9 mouse cellular contexts compared by ENCODE assay signal in the genomic region with DNA sequence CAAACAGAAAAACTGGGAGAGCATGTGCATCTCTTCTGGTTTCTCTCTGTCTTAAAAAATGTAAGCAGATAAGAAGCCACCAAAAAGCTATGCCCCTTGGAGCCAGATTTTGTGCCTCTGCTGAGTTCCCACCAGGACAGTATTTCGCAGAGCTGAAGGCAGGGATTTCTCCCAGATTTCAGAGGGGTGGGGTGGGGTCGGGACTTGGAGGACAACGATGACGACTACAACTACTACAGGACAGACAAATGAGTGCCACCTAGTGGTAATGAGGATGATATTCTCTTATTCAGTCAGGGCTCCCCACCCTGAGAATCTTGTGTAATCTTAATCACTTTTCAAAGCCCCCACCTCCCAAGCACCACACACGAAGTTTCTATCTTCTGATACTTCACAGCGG. TPM values are rescaled to one million over a fixed set of nuclear protein-coding genes. Genes with fewer than 3 reads are reported as not detected.
A peak's percentile ranks its signal among the peaks of the same experiment; 100 is the strongest.
DNase-seq lines count a peak whose midpoint lies in the region; ATAC-seq and TF ChIP-seq lines count a peak whose summit lies in the region.
"Had no signal": no experiment of that assay in that cellular context is flagged by ENCODE, and none has a peak within 500 bp of the region (broad histone marks: within the 10 kb centered on the region; RNA-seq: fewer than 3 reads in every experiment).

No protein-coding gene starts in this region.

- no peak overlapping the region for H3K4me2 ChIP-seq in limb, embryonic 13.5 days (replicated peaks)

- no peaks in the 10 kb centered on the region for H3K4me1 ChIP-seq in limb, embryonic 13.5 days
- H3K4me1 ChIP-seq in limb, embryonic 10.5 days, result no peaks in the 10 kb centered on the region
- H3K4me1 ChIP-seq in heart, embryonic 10.5 days, result no peaks in the 10 kb centered on the region

- DNase-seq in limb, embryonic 10.5 days (ENCODE audit: low spot score), result no peak
- DNase-seq in brain, embryonic 14.5 days (ENCODE audit: low read depth), result peak; percentile 41
- no peak for DNase-seq in heart, embryonic 10.5 days (ENCODE audit: low spot score)
- no peak for DNase-seq in spleen, postnatal 14 days (ENCODE audit: low spot score in 2 of 2)
- DNase-seq in urinary bladder, adult 18-20 months (ENCODE audit: low spot score in 2 of 2), result no peak
- no peak for DNase-seq in urinary bladder, adult 2 months (ENCODE audit: low spot score)

- no peak overlapping the region for H3K27ac ChIP-seq in limb, embryonic 13.5 days
- H3K27ac ChIP-seq in limb, embryonic 10.5 days, result no peak overlapping the region
- peak overlapping the region; percentile 10; the same call in 1 of the 2 replicates for H3K27ac ChIP-seq in heart, embryonic 10.5 days

- peak; percentile 57; the same call in 1 of the 2 replicates for ATAC-seq in limb, embryonic 13.5 days (ENCODE audit: low FRiP score, low read depth)
- peak; percentile 68 for ATAC-seq in megakaryocyte progenitor cell, adult 5-6 weeks (replicated peaks; ENCODE audit: poor library complexity)

- H3K4me3 ChIP-seq in limb, embryonic 13.5 days, result no peak overlapping the region
- no peak overlapping the region for H3K4me3 ChIP-seq in limb, embryonic 10.5 days
- peak overlapping the region; percentile 24; the same call in 1 of the 2 replicates for H3K4me3 ChIP-seq in heart, embryonic 10.5 days

- H3K36me3 ChIP-seq in limb, embryonic 13.5 days, result no peaks in the 10 kb centered on the region
- no peaks in the 10 kb centered on the region for H3K36me3 ChIP-seq in limb, embryonic 10.5 days
- no peaks in the 10 kb centered on the region for H3K36me3 ChIP-seq in heart, embryonic 10.5 days

- no peaks in the 10 kb centered on the region for H3K27me3 ChIP-seq in limb, embryonic 13.5 days
- no peaks in the 10 kb centered on the region for H3K27me3 ChIP-seq in limb, embryonic 10.5 days (ENCODE audit: low read depth, poor library complexity, severe bottlenecking)
- no peaks in the 10 kb centered on the region for H3K27me3 ChIP-seq in heart, embryonic 10.5 days (ENCODE audit: insufficient read depth, poor library complexity, severe bottlenecking)

- WGBS in limb, embryonic 13.5 days, result 30% methylated on average over 6 of the region's 6 CpGs
- 26% methylated on average over 6 of the region's 6 CpGs for WGBS in limb, embryonic 10.5 days
- WGBS in heart, embryonic 10.5 days, result 21% methylated on average over 6 of the region's 6 CpGs

- no peak overlapping the region for H3K9ac ChIP-seq in limb, embryonic 13.5 days

- no peak for TF ChIP-seq POLR2A in brain, embryonic 14.5 days (IDR thresholded peaks at IDR 0.05; ENCODE audit: borderline replicate concordance, extremely low read depth, insufficient read depth, insufficient read length, poor library complexity, severe bottlenecking)

- TF ChIP-seq CTCF in brain, embryonic 14.5 days (IDR thresholded peaks at IDR 0.05; ENCODE audit: borderline replicate concordance, extremely low read depth, insufficient read depth, insufficient read length), result peak; percentile 29; the same call in 1 of the 2 replicates

- H3K9me3 ChIP-seq in limb, embryonic 13.5 days, result no peaks in the 10 kb centered on the region
- H3K9me3 ChIP-seq in limb, embryonic 10.5 days (replicated peaks), result no peaks in the 10 kb centered on the region
- no peaks in the 10 kb centered on the region for H3K9me3 ChIP-seq in heart, embryonic 10.5 days

RNA-seq across cellular contexts. Expression of gene Serpinb1b, which starts 1.0 kb away (rescaled TPM):
- 0.17 and 0.49 TPM in 2 replicates for polyA plus RNA-seq in limb, embryonic 13.5 days (2015; fragmentation: Nextera tagmentation; extraction: Ambion mirVana)
- not detected in 2 replicates for polyA plus RNA-seq in limb, embryonic 10.5 days (2016; fragmentation: Nextera tagmentation; extraction: Ambion mirVana)
- polyA plus RNA-seq in brain, embryonic 14.5 days (2012; rRNA removed), result 0.98 and 3.3 TPM in 2 replicates
- not detected in 2 replicates for polyA plus RNA-seq in heart, embryonic 10.5 days (2016; fragmentation: Nextera tagmentation; extraction: Ambion mirVana)
- total RNA-seq in megakaryocyte progenitor cell, adult 5-6 weeks (2015), result 0.37 TPM in 1 of 2 replicates, not detected in the other
- not detected in 2 replicates for total RNA-seq in megakaryocyte progenitor cell, adult 5-6 weeks (2017)
- polyA plus RNA-seq in urinary bladder, adult 2 months (2012; rRNA removed), result 0.12 and 0.19 TPM in 2 replicates
- total RNA-seq: neutrophil, adult 5-6 weeks had no signal

RNA-seq across cellular contexts. Expression of gene Serpinb9b, which starts 52.2 kb away (rescaled TPM):
- not detected in 2 replicates for polyA plus RNA-seq in limb, embryonic 13.5 days (2015; fragmentation: Nextera tagmentation; extraction: Ambion mirVana)
- not detected in 2 replicates for polyA plus RNA-seq in limb, embryonic 10.5 days (2016; fragmentation: Nextera tagmentation; extraction: Ambion mirVana)
- polyA plus RNA-seq in brain, embryonic 14.5 days (2012; rRNA removed), result 0.14 and 0.15 TPM in 2 replicates
- 0.92 and 1.0 TPM in 2 replicates for polyA plus RNA-seq in heart, embryonic 10.5 days (2016; fragmentation: Nextera tagmentation; extraction: Ambion mirVana)
- not detected in 2 replicates for total RNA-seq in megakaryocyte progenitor cell, adult 5-6 weeks (2015)
- total RNA-seq in megakaryocyte progenitor cell, adult 5-6 weeks (2017), result not detected in 2 replicates
- polyA plus RNA-seq in urinary bladder, adult 2 months (2012; rRNA removed), result 0.50 and 0.78 TPM in 2 replicates
